Mouse (Mus musculus) C2C12 (cell line): ENCODE measurements at regions not wholly inside any gene's neighbourhood (a gene's known extent, or its start where the extent isn't known, plus 50 kb on each side); places are given as distances from the start of the nearest gene placed in this dataset.

ENCODE experiments used
- H3K27me3 ChIP-seq: one replicate; pipeline ENCODE4 v1.6.1; 2011; ENCODE audit not compliant: control insufficient read depth, insufficient read depth, insufficient read length
- H3K36me3 ChIP-seq: one replicate; pipeline ENCODE4 v1.6.1; 2011; ENCODE audit not compliant: control insufficient read depth, insufficient read depth
- H3K4me3 ChIP-seq: one replicate; pipeline ENCODE4 v1.5.1; 2011; ENCODE audit warnings: mild to moderate bottlenecking, control low read depth; ENCODE audit not compliant: poor library complexity, insufficient read depth, severe bottlenecking
- H3K79me2 ChIP-seq: one replicate; pipeline ENCODE4 v1.6.1; 2011; ENCODE audit not compliant: control insufficient read depth, insufficient read depth
- H3K79me3 ChIP-seq: one replicate; pipeline ENCODE4 v1.6.1; 2011; ENCODE audit warnings: low read depth, control low read depth
- H3ac ChIP-seq: one replicate; pipeline ENCODE3; 2011; ENCODE audit warnings: low read depth; ENCODE audit not compliant: control insufficient read depth, insufficient read length
- CEBPB ChIP-seq: IDR thresholded peaks from one replicate; pipeline ENCODE4 v1.6.1; 2011; ENCODE audit warnings: low read depth, mild to moderate bottlenecking, control low read depth, moderate library complexity
- CTCF ChIP-seq: IDR thresholded peaks from one replicate; pipeline ENCODE4 v1.5.1; 2011; ENCODE audit not compliant: control insufficient read depth, insufficient read depth, insufficient read length
- FOSL1 ChIP-seq: IDR thresholded peaks from one replicate; pipeline ENCODE4 v1.8.0; 2011; ENCODE audit warnings: mild to moderate bottlenecking, low read length; ENCODE audit not compliant: poor library complexity, insufficient read depth, severe bottlenecking
- MAX ChIP-seq: IDR thresholded peaks from one replicate; pipeline ENCODE4 v1.6.1; 2011; ENCODE audit warnings: mild to moderate bottlenecking, control low read depth
- MYOD1 ChIP-seq: IDR thresholded peaks from one replicate; pipeline ENCODE4 v1.6.1; 2011; ENCODE audit warnings: low read depth; ENCODE audit not compliant: control insufficient read depth, insufficient read length
- MYOG ChIP-seq: IDR thresholded peaks from one replicate; pipeline ENCODE4 v1.6.1; 2011; ENCODE audit not compliant: control insufficient read depth, insufficient read length; ENCODE audit errors: extremely low read depth
- USF1 ChIP-seq: IDR thresholded peaks from one replicate; pipeline ENCODE4 v1.6.1; 2011; ENCODE audit warnings: low read depth, mild to moderate bottlenecking, control low read depth, moderate library complexity

DNA sequence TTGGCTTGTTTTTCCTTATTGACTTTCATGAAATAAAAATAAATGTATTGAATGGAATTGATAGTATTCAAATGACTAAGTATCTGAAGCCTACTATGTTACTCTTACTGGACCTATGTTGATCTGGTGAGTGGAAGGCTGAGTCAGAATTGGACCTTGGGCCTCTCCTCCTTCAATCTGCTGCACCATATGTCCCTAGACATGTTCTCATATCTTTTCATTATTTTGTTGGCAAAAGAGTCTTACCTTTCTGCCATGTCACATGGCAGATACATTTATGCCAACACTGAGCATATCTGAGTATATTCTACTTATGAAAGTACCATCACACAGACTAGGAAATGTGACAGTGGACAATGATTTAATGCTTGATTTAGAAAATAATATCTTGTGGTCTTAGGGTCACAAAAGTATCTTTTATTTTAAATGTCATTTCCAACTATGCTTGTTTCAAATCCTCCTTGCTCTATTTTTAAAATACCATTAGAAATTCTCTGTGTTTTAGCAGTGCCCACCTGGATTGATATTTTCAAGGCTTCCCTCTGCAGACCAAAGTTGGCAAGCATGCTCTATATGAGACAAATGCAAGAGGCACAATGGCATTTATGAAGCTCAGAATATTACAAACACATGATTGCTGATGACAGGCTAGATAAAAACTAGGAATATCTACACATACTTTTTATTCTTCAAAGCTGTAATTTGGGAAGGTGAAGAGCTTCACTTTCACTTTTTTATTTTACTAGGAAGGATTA, 825.7 kb downstream of the Rfpl4b start:
- no peaks in the 10 kb centered on the region for H3K79me2 ChIP-seq
- H3K4me3 ChIP-seq: no peak overlapping the region

DNA sequence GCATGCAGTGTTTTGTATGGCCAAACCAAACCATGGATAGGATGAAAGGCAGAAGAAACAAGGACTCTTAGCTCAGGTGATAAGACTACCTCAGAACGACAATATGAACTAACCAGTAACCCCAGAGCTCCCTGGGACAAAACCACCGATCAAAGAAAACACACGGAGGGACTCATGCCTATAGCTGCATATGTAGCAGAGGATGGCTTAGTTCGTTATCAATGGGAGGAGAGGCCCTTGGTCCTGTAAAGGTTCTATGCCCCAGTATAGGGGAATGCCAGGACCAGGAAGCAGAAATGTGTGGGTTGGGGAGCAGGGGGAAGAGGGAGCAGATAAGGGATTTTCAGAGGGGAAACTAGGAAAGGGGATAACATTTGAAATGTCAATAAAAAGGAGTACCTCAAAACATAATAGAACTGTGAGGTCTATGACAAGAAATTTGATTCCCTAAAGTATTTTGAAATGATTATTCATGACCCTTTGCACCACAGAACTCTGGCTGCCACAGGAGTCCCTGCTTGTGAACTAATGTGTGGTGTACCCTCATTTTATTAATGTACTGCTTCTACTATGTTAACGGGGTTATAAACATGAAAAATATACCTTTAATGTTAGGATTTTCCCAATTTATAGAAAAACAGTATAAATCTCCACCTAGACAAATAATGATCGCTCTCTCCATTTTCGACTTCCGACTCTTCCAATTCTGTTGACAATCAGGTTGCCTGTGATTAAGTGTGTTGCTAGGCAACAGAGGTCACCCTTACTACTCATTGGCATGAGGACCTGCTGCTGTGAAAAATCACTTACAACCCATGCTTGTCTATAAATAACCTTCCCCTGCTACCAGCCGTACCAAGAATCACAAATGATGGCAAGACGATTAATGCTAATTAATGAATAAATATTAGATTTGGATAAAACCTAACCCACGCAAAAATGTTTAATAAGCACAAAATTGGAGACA, 833.0 kb downstream of the Rfpl4b start:
- H3K79me3 ChIP-seq: no peaks in the 10 kb centered on the region
- no peaks in the 10 kb centered on the region for H3K79me2 ChIP-seq
- no peaks in the 10 kb centered on the region for H3K36me3 ChIP-seq
- H3K27me3 ChIP-seq: no peaks in the 10 kb centered on the region
- no peak for TF ChIP-seq CEBPB
- no peak for TF ChIP-seq USF1
- TF ChIP-seq FOSL1: no peak
- TF ChIP-seq MAX: no peak
- TF ChIP-seq CTCF: no peak
- TF ChIP-seq MYOG: no peak
- TF ChIP-seq MYOD1: no peak
- H3ac ChIP-seq: no peak overlapping the region
- H3K4me3 ChIP-seq: no peak overlapping the region

More for the DNA sequence above, 825.7 kb downstream of the Rfpl4b start:
- no peak overlapping the region for H3ac ChIP-seq
- H3K79me3 ChIP-seq: no peaks in the 10 kb centered on the region
- H3K36me3 ChIP-seq: no peaks in the 10 kb centered on the region
- TF ChIP-seq CTCF: no peak
- TF ChIP-seq MYOD1: no peak
- no peak for TF ChIP-seq CEBPB
- no peak for TF ChIP-seq MYOG
- no peak for TF ChIP-seq MAX
- TF ChIP-seq USF1: no peak
- no peak for TF ChIP-seq FOSL1
- H3K27me3 ChIP-seq: no peaks in the 10 kb centered on the region

DNA sequence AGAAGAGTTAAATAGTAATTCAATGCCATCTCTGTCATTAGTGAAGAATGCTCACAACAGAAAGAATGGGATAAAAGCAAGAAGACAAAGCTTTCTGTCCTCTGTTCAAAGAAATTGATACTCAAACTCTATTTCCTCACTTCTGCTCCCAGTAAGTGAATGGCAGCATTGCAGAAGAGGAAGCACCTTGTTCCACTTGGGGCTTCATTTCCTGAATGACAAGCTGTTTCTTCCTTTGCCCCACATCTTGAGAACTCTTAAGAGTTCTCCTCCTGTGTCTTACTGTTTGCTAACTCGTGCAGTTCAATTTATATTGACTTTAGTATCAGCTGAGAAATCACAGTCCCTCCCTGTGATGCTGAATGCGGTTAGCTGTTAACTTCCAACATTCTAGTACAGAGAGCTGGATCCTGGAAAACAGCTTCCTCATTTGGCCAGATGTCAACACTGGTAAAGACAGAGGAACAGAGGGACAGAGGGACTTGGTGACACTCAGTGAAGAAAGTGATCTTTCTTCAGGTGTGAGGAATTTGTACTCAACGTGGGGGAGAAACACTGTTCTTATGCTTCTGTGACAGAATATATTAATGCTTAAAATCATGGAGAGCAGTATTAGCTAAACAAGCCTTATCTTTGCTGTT, 840.3 kb upstream of the Marcks start:
- no peaks in the 10 kb centered on the region for H3K79me2 ChIP-seq
- H3K27me3 ChIP-seq: no peaks in the 10 kb centered on the region
- H3K79me3 ChIP-seq: no peaks in the 10 kb centered on the region
- no peaks in the 10 kb centered on the region for H3K36me3 ChIP-seq
- H3K4me3 ChIP-seq: no peak overlapping the region
- TF ChIP-seq CTCF: no peak
- no peak for TF ChIP-seq MAX
- TF ChIP-seq FOSL1: no peak
- no peak for TF ChIP-seq USF1
- TF ChIP-seq MYOG: no peak
- TF ChIP-seq MYOD1: no peak
- H3ac ChIP-seq: no peak overlapping the region

DNA sequence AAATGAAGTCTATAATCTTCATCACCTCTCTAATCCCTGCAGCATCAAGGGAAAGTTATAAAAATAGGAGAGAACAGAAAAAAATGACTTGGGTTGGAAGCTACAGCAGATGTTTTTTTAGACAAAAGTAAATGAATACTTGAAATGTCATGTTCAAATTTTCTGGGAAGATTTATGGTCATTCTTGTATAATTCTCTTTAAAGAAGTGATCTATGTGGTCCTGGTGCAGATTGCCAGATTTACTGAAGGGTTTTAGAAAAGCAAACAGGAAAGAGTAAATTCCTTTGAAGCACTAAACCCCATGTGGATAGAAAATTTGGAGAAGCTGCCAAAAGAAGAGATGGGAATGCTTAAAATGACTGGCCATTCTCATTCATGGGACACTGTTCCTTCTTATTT, 821.3 kb upstream of the Marcks start:
- no peak overlapping the region for H3K4me3 ChIP-seq
- no peaks in the 10 kb centered on the region for H3K36me3 ChIP-seq
- H3K27me3 ChIP-seq: no peaks in the 10 kb centered on the region
- H3ac ChIP-seq: no peak overlapping the region
- H3K79me2 ChIP-seq: no peaks in the 10 kb centered on the region
- no peak for TF ChIP-seq USF1
- no peaks in the 10 kb centered on the region for H3K79me3 ChIP-seq

- TF ChIP-seq CEBPB: no peak
- TF ChIP-seq CTCF: no peak
- no peak for TF ChIP-seq USF1
- no peak for TF ChIP-seq FOSL1
- no peak for TF ChIP-seq MYOG
- no peak for TF ChIP-seq MYOD1
- TF ChIP-seq MAX: no peak
- no peaks in the 10 kb centered on the region for H3K36me3 ChIP-seq
- no peaks in the 10 kb centered on the region for H3K79me2 ChIP-seq
- H3K79me3 ChIP-seq: no peaks in the 10 kb centered on the region
- no peak overlapping the region for H3K4me3 ChIP-seq
- H3ac ChIP-seq: no peak overlapping the region
- H3K27me3 ChIP-seq: no peaks in the 10 kb centered on the region
These were observed 776.1 kb upstream of the Marcks start for GRCm38 (mm10) chr10:37914780-37915179.
